Mouse (Mus musculus) olfactory bulb, adult 2 months (tissue): ENCODE measurements around the gene Kdm6b.

Experiments
- CTCF ChIP-seq: fragments of 200-500 bp; IDR thresholded peaks from 2 replicates; pipeline ENCODE4 v1.5.1; 2012; ENCODE audit warnings: low read depth, mild to moderate bottlenecking, low read length, moderate library complexity; ENCODE audit not compliant: insufficient read depth
- POLR2A ChIP-seq: fragments of 200-500 bp; IDR thresholded peaks from 2 replicates; pipeline ENCODE4 v1.6.1; 2012; ENCODE audit warnings: mild to moderate bottlenecking, low read depth, low read length, moderate library complexity; ENCODE audit not compliant: insufficient read depth

DNA sequence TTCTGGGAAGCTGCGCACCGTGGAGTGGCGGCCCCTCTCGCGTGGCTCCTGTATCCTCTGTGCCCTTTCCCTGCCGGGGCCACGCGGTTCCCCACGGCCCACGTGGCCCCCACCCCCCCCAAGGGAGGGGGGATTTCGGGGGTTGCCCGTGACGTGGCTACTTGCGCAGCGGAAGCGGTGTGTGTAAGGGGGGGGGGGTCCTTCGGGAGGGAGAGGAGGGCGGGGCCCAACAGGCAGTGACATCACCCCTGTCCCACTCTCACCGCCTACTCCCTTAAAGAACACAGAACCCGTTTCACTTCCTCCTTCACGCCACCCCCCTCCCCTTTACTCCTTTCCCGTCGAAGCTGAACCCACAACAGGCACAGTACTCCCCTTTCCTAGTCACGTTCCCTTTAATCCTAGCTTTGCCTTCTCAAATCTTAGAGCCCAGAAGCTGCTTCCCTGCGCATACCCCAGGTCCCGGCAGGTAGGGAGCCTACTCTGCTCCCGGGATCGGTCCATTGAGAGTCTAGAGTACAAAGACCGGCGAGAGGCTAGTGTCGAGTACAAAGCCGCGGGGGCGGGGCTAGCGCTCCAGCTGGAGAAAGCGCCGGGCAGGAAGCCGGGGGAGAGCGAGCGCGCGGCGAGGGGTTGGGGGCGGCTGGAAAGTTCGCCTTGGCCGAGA lies 4.0 kb downstream of the Kdm6b start:
- TF ChIP-seq CTCF (no peak), POLR2A (no peak; the same call in 1 of the 2 replicates)
